ENCODE assay signal across 8 mouse cellular contexts in genomic region chr4:96590911-96591790, GRCm38 (mm10). TPM values are rescaled to one million over a fixed set of nuclear protein-coding genes. Genes with fewer than 3 reads are reported as not detected.
DNase-seq lines count a peak whose midpoint lies in the region; ATAC-seq and TF ChIP-seq lines count a peak whose summit lies in the region.

Gene Cyp2j9 (minus strand): TSS chr4:96591578.

- peak within 1 kb of the TSS; percentile 74 for H3K4me2 ChIP-seq in hindbrain, postnatal 0 days (ENCODE audit: low read depth, low read length)

- H3K27me3 ChIP-seq in hindbrain, postnatal 0 days (ENCODE audit: insufficient read depth, low read length) = no peaks in the 10 kb centered on the region

- H3K9ac ChIP-seq in hindbrain, postnatal 0 days (replicated peaks; ENCODE audit: low read length) = peak within 1 kb of the TSS; percentile 58

- intact Hi-C loops in gastrocnemius, postnatal 14 days (cut with DNase I; ENCODE audit: low total_unique reads) = no loop called here
- intact Hi-C loops in left cerebral cortex, postnatal 36 days (cut with DNase I) = no loop called here

- no peak for TF ChIP-seq CTCF in hindbrain, postnatal 0 days (IDR thresholded peaks at IDR 0.05; ENCODE audit: low read depth)

- 0 out of 2 replicates have a peak, but pooled peaks cover 3% of the 10 kb centered on the region for H3K4me1 ChIP-seq in hindbrain, postnatal 0 days (ENCODE audit: insufficient read depth, low read length)

- peak; percentile 93 for ATAC-seq in hindbrain, postnatal 0 days
- peak; percentile 92 for ATAC-seq in megakaryocyte progenitor cell, adult 5-6 weeks (replicated peaks; ENCODE audit: poor library complexity)

- H3K27ac ChIP-seq in hindbrain, postnatal 0 days = peak within 1 kb of the TSS; percentile 85

- H3K4me3 ChIP-seq in hindbrain, postnatal 0 days (ENCODE audit: low read length) = peak within 1 kb of the TSS; percentile 44

- no peaks in the 10 kb centered on the region for H3K36me3 ChIP-seq in hindbrain, postnatal 0 days (ENCODE audit: insufficient read depth, low read length)

- H3K9me3 ChIP-seq in hindbrain, postnatal 0 days (ENCODE audit: low read length) = no peaks in the 10 kb centered on the region

- WGBS in hindbrain, postnatal 0 days = 5% methylated on average over 18 of the region's 18 CpGs

- peak; percentile 31 for DNase-seq in adrenal gland, postnatal 25 days
- DNase-seq in embryo, embryonic 11 days = peak; percentile 68
- peak; percentile 51 for DNase-seq in gastrocnemius, postnatal 14 days
- peak; percentile 80 for DNase-seq in hindbrain, postnatal 0 days (ENCODE audit: low spot score)
- DNase-seq in left cerebral cortex, postnatal 36 days (ENCODE audit: low spot score in 2 of 2) = peak; percentile 42 to 52
- peak; percentile 71 for DNase-seq in skeletal muscle tissue, adult 2 months (ENCODE audit: low read depth, low spot score)
- no peak for DNase-seq in T-cell, adult 2 months (ENCODE audit: low spot score)

RNA-seq across cellular contexts. Expression of gene Cyp2j9, which starts in this region (rescaled TPM):
- total RNA-seq in adrenal gland, postnatal 25 days (2021) = 0.90 and 1.1 TPM in 2 replicates
- total RNA-seq in gastrocnemius, postnatal 14 days (2021) = 1 to 10 TPM in 1 of 2 experiments, under 1 TPM in 1; 0.78 to 1.3 TPM
- 19.9 and 26.1 TPM in 2 replicates for total RNA-seq in hindbrain, postnatal 0 days (2014; rRNA removed)
- 21.2 and 23.9 TPM in 2 replicates for polyA plus RNA-seq in hindbrain, postnatal 0 days (2015; fragmentation: Nextera tagmentation; extraction: Ambion mirVana)
- total RNA-seq in left cerebral cortex, postnatal 36 days (2021) = 10 to 100 TPM; 25.6 to 27.9 TPM
- 3.0 and 7.1 TPM in 2 replicates for total RNA-seq in megakaryocyte progenitor cell, adult 5-6 weeks (2015)
- total RNA-seq in megakaryocyte progenitor cell, adult 5-6 weeks (2017) = 6.9 and 7.8 TPM in 2 replicates
